Mouse (Mus musculus) thymus, adult 2 months (tissue): ENCODE measurements around the gene Grm4. TPM values are rescaled to one million over a fixed set of nuclear protein-coding genes. Genes with fewer than 3 reads are reported as not detected.

Experiments
- DNase-seq: peaks from one replicate; pipeline ENCODE4 v3.0.0; 2021
- H3K27ac ChIP-seq: fragments of 200-500 bp; 2 replicates; pipeline ENCODE4 v1.5.1; 2012; ENCODE audit warnings: low read length, control low read depth; ENCODE audit not compliant: control insufficient read depth, insufficient read depth
- H3K27me3 ChIP-seq: fragments of 200-500 bp; 2 replicates; pipeline ENCODE4 v1.6.1; 2012; ENCODE audit warnings: mild to moderate bottlenecking, low read length, moderate library complexity, mixed read lengths; ENCODE audit not compliant: control insufficient read depth, insufficient read depth
- H3K36me3 ChIP-seq: fragments of 200-500 bp; 2 replicates; pipeline ENCODE4 v1.6.1; 2012; ENCODE audit warnings: mild to moderate bottlenecking, low read length, moderate library complexity; ENCODE audit not compliant: control insufficient read depth, insufficient read depth
- H3K4me1 ChIP-seq: fragments of 200-500 bp; replicated peaks from 2 replicates; pipeline ENCODE4 v1.6.1; 2012; ENCODE audit warnings: low read length; ENCODE audit not compliant: control insufficient read depth, insufficient read depth
- H3K4me3 ChIP-seq: fragments of 200-500 bp; 2 replicates; pipeline ENCODE4 v1.5.1; 2012; ENCODE audit warnings: mild to moderate bottlenecking, low read length, control low read depth, moderate library complexity; ENCODE audit not compliant: control insufficient read depth, insufficient read depth
- CTCF ChIP-seq: fragments of 200-500 bp; IDR thresholded peaks from 2 replicates; pipeline ENCODE4 v1.5.1; 2012; ENCODE audit warnings: mild to moderate bottlenecking, control low read depth, low read length, moderate library complexity, borderline replicate concordance; ENCODE audit not compliant: control insufficient read depth, poor library complexity, insufficient read depth; ENCODE audit errors: extremely low read depth
- POLR2A ChIP-seq: fragments of 200-500 bp; IDR thresholded peaks from 2 replicates; pipeline ENCODE4 v1.6.1; 2012; ENCODE audit warnings: mild to moderate bottlenecking, low read length, control low read depth, moderate library complexity; ENCODE audit not compliant: control insufficient read depth, poor library complexity, insufficient read depth; ENCODE audit errors: extremely low read depth
- WGBS: fragments of 180-500 bp; shearing (Covaris S2); methylation state at CpG from one replicate; pipeline ENCODE4 v1.1.7; 2018; 5-methylcytosine and 5-hydroxymethylcytosine counted together
- polyA plus RNA-seq: library from polyadenylated mRNA; depleted of rRNA; stranded (reverse); fragments of >200 nt; gene quantifications from 2 replicates; pipeline ENCODE4 v1.2.3, GENCODE M21; 2012

The Grm4 gene
- polyA plus RNA-seq, 1 experiment: 1.5 TPM

GRCm38 (mm10) chr17:27466620-27467019, 54.6 kb downstream of the Grm4 start:
- DNase-seq: peak; percentile 42
- 23% methylated on average over 6 of the region's 6 CpGs for WGBS

GRCm38 (mm10) chr17:27465924-27466323, 55.3 kb downstream of the Grm4 start:
- WGBS: 85% methylated on average over 8 of the region's 8 CpGs
- Histone ChIP-seq H3K27ac (no peak overlapping the region), H3K36me3 (no peaks in the 10 kb centered on the region), H3K27me3 (no peaks in the 10 kb centered on the region), H3K4me3 (no peak overlapping the region), H3K4me1 (no peaks in the 10 kb centered on the region)
- no peak for DNase-seq
- TF ChIP-seq POLR2A: no peak
- no peak for TF ChIP-seq CTCF

More at GRCm38 (mm10) chr17:27466620-27467019, 54.6 kb downstream of the Grm4 start:
- no peak overlapping the region for H3K4me3 ChIP-seq
- no peaks in the 10 kb centered on the region for H3K4me1 ChIP-seq
- no peak for TF ChIP-seq CTCF
- no peak for TF ChIP-seq POLR2A
- no peak overlapping the region for H3K27ac ChIP-seq
- no peaks in the 10 kb centered on the region for H3K36me3 ChIP-seq
- H3K27me3 ChIP-seq: no peaks in the 10 kb centered on the region

GRCm38 (mm10) chr17:27464327-27464962, 56.8 kb downstream of the Grm4 start:
- 34% methylated on average over 8 of the region's 8 CpGs for WGBS
- no peak for TF ChIP-seq CTCF
- TF ChIP-seq POLR2A: no peak

GRCm38 (mm10) chr17:27459979-27460378, 61.2 kb downstream of the Grm4 start:
- TF ChIP-seq CTCF: no peak
- no peak for TF ChIP-seq POLR2A
- no peaks in the 10 kb centered on the region for H3K27me3 ChIP-seq
- no peaks in the 10 kb centered on the region for H3K36me3 ChIP-seq
- 80% methylated on average over 10 of the region's 10 CpGs for WGBS
- DNase-seq: no peak
- H3K27ac ChIP-seq: no peak overlapping the region
- no peak overlapping the region for H3K4me3 ChIP-seq
- no peaks in the 10 kb centered on the region for H3K4me1 ChIP-seq

More at GRCm38 (mm10) chr17:27464327-27464962, 56.8 kb downstream of the Grm4 start:
- no peaks in the 10 kb centered on the region for H3K36me3 ChIP-seq
- no peak overlapping the region for H3K27ac ChIP-seq
- no peaks in the 10 kb centered on the region for H3K27me3 ChIP-seq
- H3K4me1 ChIP-seq: no peaks in the 10 kb centered on the region
- no peak for DNase-seq
- H3K4me3 ChIP-seq: no peak overlapping the region

GRCm38 (mm10) chr17:27459241-27459640, 62.0 kb downstream of the Grm4 start:
- 85% methylated on average over 3 of the region's 3 CpGs for WGBS

GRCm38 (mm10) chr17:27457863-27458494, 63.2 kb downstream of the Grm4 start:
- DNase-seq: no peak
- H3K4me3 ChIP-seq: no peak overlapping the region
- no peaks in the 10 kb centered on the region for H3K4me1 ChIP-seq
- no peaks in the 10 kb centered on the region for H3K36me3 ChIP-seq
- WGBS: 72% methylated on average over 3 of the region's 3 CpGs
- no peak overlapping the region for H3K27ac ChIP-seq
- no peak for TF ChIP-seq POLR2A
- no peak for TF ChIP-seq CTCF
- H3K27me3 ChIP-seq: no peaks in the 10 kb centered on the region

More at GRCm38 (mm10) chr17:27459241-27459640, 62.0 kb downstream of the Grm4 start:
- H3K4me3 ChIP-seq: no peak overlapping the region
- H3K27me3 ChIP-seq: no peaks in the 10 kb centered on the region
- no peak overlapping the region for H3K27ac ChIP-seq
- no peak for DNase-seq
- H3K4me1 ChIP-seq: no peaks in the 10 kb centered on the region
- H3K36me3 ChIP-seq: no peaks in the 10 kb centered on the region
- TF ChIP-seq POLR2A: no peak
- no peak for TF ChIP-seq CTCF
